Mouse (Mus musculus): Measurements from ENCODE around the gene Vsnl1.

Gene Vsnl1

GRCm38 (mm10) chr12:11384754-11385153, 51.7 kb downstream of the Vsnl1 start:
- DNase-seq (ENCODE audit: low spot score) = no peak

- DNase-seq (ENCODE audit: low spot score) = no peak
Measured at GRCm38 (mm10) chr12:11379396-11379795, 57.0 kb downstream of the Vsnl1 start.

- DNase-seq (ENCODE audit: low spot score) = no peak
Measured at GRCm38 (mm10) chr12:11370056-11370455, 66.4 kb downstream of the Vsnl1 start.

- DNase-seq (ENCODE audit: low spot score) = no peak
Measured at GRCm38 (mm10) chr12:11367099-11367765, 69.2 kb downstream of the Vsnl1 start.

GRCm38 (mm10) chr12:11364870-11365269, 71.5 kb downstream of the Vsnl1 start:
- no peak for DNase-seq (ENCODE audit: low spot score)

GRCm38 (mm10) chr12:11362435-11362834, 74.0 kb downstream of the Vsnl1 start:
- no peak for DNase-seq (ENCODE audit: low spot score)

GRCm38 (mm10) chr12:11350895-11351294, 85.5 kb downstream of the Vsnl1 start:
- no peak for DNase-seq (ENCODE audit: low spot score)

- DNase-seq (ENCODE audit: low spot score) = no peak
Measured at GRCm38 (mm10) chr12:11349870-11350269, 86.5 kb downstream of the Vsnl1 start.

- no peak for DNase-seq (ENCODE audit: low spot score)
Measured at GRCm38 (mm10) chr12:11348423-11348822, 88.0 kb downstream of the Vsnl1 start.

GRCm38 (mm10) chr12:11345963-11346362, 90.5 kb downstream of the Vsnl1 start:
- no peak for DNase-seq (ENCODE audit: low spot score)

- no peak for DNase-seq (ENCODE audit: low spot score)
Measured at GRCm38 (mm10) chr12:11342020-11342600, 94.3 kb downstream of the Vsnl1 start.

- no peak for DNase-seq (ENCODE audit: low spot score)
Measured at GRCm38 (mm10) chr12:11338251-11338650, 98.2 kb downstream of the Vsnl1 start.

GRCm38 (mm10) chr12:11336845-11337244, 99.6 kb downstream of the Vsnl1 start:
- DNase-seq (ENCODE audit: low spot score) = no peak

- no peak for DNase-seq (ENCODE audit: low spot score)
Measured at GRCm38 (mm10) chr12:11326483-11326882, 109.9 kb downstream of the Vsnl1 start.

- no peak for DNase-seq (ENCODE audit: low spot score)
Measured at GRCm38 (mm10) chr12:11324480-11324879, 111.9 kb downstream of the Vsnl1 start.

GRCm38 (mm10) chr12:11317671-11318070, 118.7 kb downstream of the Vsnl1 start:
- no peak for DNase-seq (ENCODE audit: low spot score)

- no peak for DNase-seq (ENCODE audit: low spot score)
Measured at GRCm38 (mm10) chr12:11313840-11314239, 122.6 kb downstream of the Vsnl1 start.

- no peak for DNase-seq (ENCODE audit: low spot score)
Measured at GRCm38 (mm10) chr12:11311106-11311505, 125.3 kb downstream of the Vsnl1 start.

- no peak for DNase-seq (ENCODE audit: low spot score)
Measured at GRCm38 (mm10) chr12:11306753-11307645, 129.4 kb downstream of the Vsnl1 start.

- no peak for DNase-seq (ENCODE audit: low spot score)
Measured at GRCm38 (mm10) chr12:11300858-11301257, 135.6 kb downstream of the Vsnl1 start.

- DNase-seq (ENCODE audit: low spot score) = no peak
Measured at GRCm38 (mm10) chr12:11286382-11286781, 150.0 kb downstream of the Vsnl1 start.

- no peak for DNase-seq (ENCODE audit: low spot score)
Measured at GRCm38 (mm10) chr12:11281584-11281983, 154.8 kb downstream of the Vsnl1 start.

GRCm38 (mm10) chr12:11279886-11280285, 156.5 kb downstream of the Vsnl1 start:
- DNase-seq (ENCODE audit: low spot score) = no peak
